Mouse (Mus musculus): Measurements from ENCODE around the gene 4930507D05Rik. TPM values are rescaled to one million over a fixed set of nuclear protein-coding genes. Genes with fewer than 3 reads are reported as not detected.
"Not testable (repeated sequence)": the region's sequence is repeated elsewhere in the genome, so short reads cannot be mapped to it uniquely, and the experiment has no call there.

4930507D05Rik gene
- total RNA-seq (2021) = under 1 TPM; 0.32 to 0.33 TPM
- long read RNA-seq, experiment 1, partial matches to known transcripts = 0 of 2 reads
- long read RNA-seq, experiment 1, other reads (novel, unspliced or antisense) = 0 of 2 reads
- long read RNA-seq, experiment 2, partial matches to known transcripts = 0 of 1 reads
- long read RNA-seq, experiment 2, other reads (novel, unspliced or antisense) = 0 of 1 reads

GRCm38 (mm10) chr10:62449364-62450279 is at the start of gene 4930507D05Rik, which contains the start of gene Supv3l1:
Gene 4930507D05Rik (plus strand): TSS chr10:62449489.
Gene Supv3l1 (minus strand): TSS chr10:62449738.
- DNase-seq = peak; percentile 93 to 97
- intact Hi-C loops (cut with DNase I) = loop anchor here (2.0 kb wide), 1 partner anchor 37 kb away; the partner anchor contains the start of gene Vps26a

GRCm38 (mm10) chr10:62401641-62402111 is 47.6 kb upstream of the 4930507D05Rik start:
- DNase-seq = peak; percentile 39 to 51
- intact Hi-C loops (cut with DNase I) = no loop called here

- intact Hi-C loops (cut with DNase I) = loop anchor here (5.0 kb wide), 1 partner anchor 63 kb away; no protein-coding TSS in a partner anchor
- DNase-seq = peak; percentile 55 to 58
Observed at GRCm38 (mm10) chr10:62404901-62405300, 44.4 kb upstream of the 4930507D05Rik start.

GRCm38 (mm10) chr10:62410943-62411342 is 38.3 kb upstream of the 4930507D05Rik start:
- peak; percentile 75 to 78 for DNase-seq
- intact Hi-C loops (cut with DNase I) = loop anchor here (1.0 to 5.0 kb wide), 2 partner anchors 136 to 224 kb away; no protein-coding TSS in a partner anchor

GRCm38 (mm10) chr10:62411431-62412410 is 37.6 kb upstream of the 4930507D05Rik start:
- intact Hi-C loops (cut with DNase I) = loop anchor here (1.0 to 5.0 kb wide), 2 partner anchors 136 to 224 kb away; no protein-coding TSS in a partner anchor
- no peak for DNase-seq

- intact Hi-C loops (cut with DNase I) = loop anchor here (5.0 kb wide), 1 partner anchor 226 kb away; no protein-coding TSS in a partner anchor
- DNase-seq = no peak
Observed at GRCm38 (mm10) chr10:62412906-62413605, 36.2 kb upstream of the 4930507D05Rik start.

- DNase-seq = no peak
- intact Hi-C loops (cut with DNase I) = loop anchor here (5.0 kb wide), 1 partner anchor 226 kb away; no protein-coding TSS in a partner anchor
Observed at GRCm38 (mm10) chr10:62413606-62413982, 35.7 kb upstream of the 4930507D05Rik start.

GRCm38 (mm10) chr10:62418831-62419356 is 30.4 kb upstream of the 4930507D05Rik start:
- intact Hi-C loops (cut with DNase I) = no loop called here
- DNase-seq = no peak

GRCm38 (mm10) chr10:62419422-62419821 is 29.9 kb upstream of the 4930507D05Rik start:
- intact Hi-C loops (cut with DNase I) = no loop called here
- no peak for DNase-seq

GRCm38 (mm10) chr10:62420399-62420798 is 28.9 kb upstream of the 4930507D05Rik start:
- no peak for DNase-seq
- intact Hi-C loops (cut with DNase I) = no loop called here

GRCm38 (mm10) chr10:62421127-62421526 is 28.2 kb upstream of the 4930507D05Rik start:
- DNase-seq = no peak

GRCm38 (mm10) chr10:62422255-62422654 is 27.0 kb upstream of the 4930507D05Rik start, which contains the start of gene Hkdc1:
Gene Hkdc1 (minus strand): TSS chr10:62422491.
- intact Hi-C loops (cut with DNase I) = no loop called here
- no peak for DNase-seq

More at GRCm38 (mm10) chr10:62421127-62421526, 28.2 kb upstream of the 4930507D05Rik start:
- intact Hi-C loops (cut with DNase I) = no loop called here

- no peak for DNase-seq
- intact Hi-C loops (cut with DNase I) = no loop called here
Observed at GRCm38 (mm10) chr10:62425081-62425871, 24.0 kb upstream of the 4930507D05Rik start.

GRCm38 (mm10) chr10:62430427-62430826 is 18.9 kb upstream of the 4930507D05Rik start:
- DNase-seq = no peak
- intact Hi-C loops (cut with DNase I) = no loop called here

- DNase-seq = no peak
- intact Hi-C loops (cut with DNase I) = loop anchor here (2.0 kb wide), 1 partner anchor 37 kb away; the partner anchor contains the start of gene Vps26a
Observed at GRCm38 (mm10) chr10:62450280-62450640, 971 bp downstream of the 4930507D05Rik start.

GRCm38 (mm10) chr10:62452001-62452400 is 2.7 kb downstream of the 4930507D05Rik start:
- DNase-seq; intact Hi-C loops (cut with DNase I): not testable (repeated sequence)

- no peak for DNase-seq
- intact Hi-C loops (cut with DNase I) = no loop called here
Observed at GRCm38 (mm10) chr10:62461321-62461720, 12.0 kb downstream of the 4930507D05Rik start.

GRCm38 (mm10) chr10:62469736-62470135 is 20.4 kb downstream of the 4930507D05Rik start:
- no peak for DNase-seq
- intact Hi-C loops (cut with DNase I) = no loop called here

All from heart, postnatal 14 days (tissue).